Mouse (Mus musculus): ENCODE measurements around the gene Pde3b. TPM values are rescaled to one million over a fixed set of nuclear protein-coding genes. Genes with fewer than 3 reads are reported as not detected.

The Pde3b gene
- polyA plus RNA-seq, 1 experiment from 2014 or later: 5.0 TPM

DNA sequence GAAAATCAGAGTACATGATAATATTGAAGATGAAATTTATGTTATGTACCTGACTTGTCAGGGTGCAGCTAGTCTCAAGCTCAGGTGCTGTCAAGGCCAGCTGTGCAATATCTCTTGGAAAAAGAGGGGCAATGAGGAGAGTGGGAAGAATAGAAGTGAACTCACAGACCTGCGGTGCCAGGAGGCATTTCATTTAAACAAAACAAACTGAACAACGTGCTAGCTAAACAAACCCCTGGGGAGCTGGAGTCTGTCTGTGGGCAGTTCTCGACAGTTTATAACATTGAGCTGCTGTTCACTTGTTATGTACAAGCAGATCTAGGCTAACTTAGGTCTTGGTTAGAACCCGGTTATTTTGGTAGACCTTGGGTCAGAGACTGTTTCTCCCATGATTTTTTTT lies 5.8 kb downstream of the Pde3b start:
- 49% methylated on average over 4 of the region's 4 CpGs for WGBS (ENCODE audit: insufficient replicate concordance)
- TF ChIP-seq EP300 (IDR thresholded peaks at IDR 0.05; ENCODE audit: low read depth) (no peak), CTCF (IDR thresholded peaks at IDR 0.05; ENCODE audit: low read depth) (no peak)
- ATAC-seq (no peak), DNase-seq (no peak)
- no peaks in the 10 kb centered on the region for H3K27me3 ChIP-seq (ENCODE audit: insufficient read depth, low read length)
- H3K4me3 ChIP-seq (ENCODE audit: low read depth, low read length): no peak overlapping the region
- H3K4me1 ChIP-seq (ENCODE audit: insufficient read depth): peaks cover 8% of the 10 kb centered on the region; the same call in 1 of the 2 replicates
- H3K27ac ChIP-seq (ENCODE audit: low read depth): peak overlapping the region; percentile 16; the same call in 1 of the 2 replicates
- H3K4me2 ChIP-seq (ENCODE audit: low read depth, low read length): peak overlapping the region; percentile 23; the same call in 1 of the 2 replicates
- no peaks in the 10 kb centered on the region for H3K9me3 ChIP-seq (ENCODE audit: low read length)
- no peaks in the 10 kb centered on the region for H3K36me3 ChIP-seq (replicated peaks; ENCODE audit: insufficient read depth, low read length)
- no peak overlapping the region for H3K9ac ChIP-seq (replicated peaks)

DNA sequence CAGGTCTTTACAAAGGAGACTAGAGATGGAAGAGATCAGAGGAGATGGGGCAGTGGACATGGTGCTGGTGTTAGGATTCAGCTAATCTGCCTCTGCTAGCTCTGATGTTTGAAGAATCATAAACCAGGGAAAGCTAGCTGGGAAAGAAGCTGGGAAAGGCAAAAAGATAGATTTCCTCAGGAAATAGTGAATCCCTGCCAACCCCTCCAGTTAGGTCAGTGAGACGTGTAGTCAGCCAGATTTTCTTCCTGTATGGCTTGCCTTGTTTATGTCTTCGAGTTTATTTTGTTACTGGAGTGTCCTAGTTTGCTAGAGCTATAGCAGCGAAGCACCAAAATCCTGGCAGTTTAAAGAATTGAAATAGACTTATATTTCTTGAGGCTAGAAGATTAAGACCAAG lies 7.1 kb downstream of the Pde3b start:
- Histone ChIP-seq H3K36me3 (replicated peaks; ENCODE audit: insufficient read depth, low read length) (no peaks in the 10 kb centered on the region), H3K4me2 (ENCODE audit: low read depth, low read length) (no peak overlapping the region), H3K9ac (replicated peaks) (no peak overlapping the region), H3K27me3 (ENCODE audit: insufficient read depth, low read length) (no peaks in the 10 kb centered on the region), H3K9me3 (ENCODE audit: low read length) (no peaks in the 10 kb centered on the region), H3K4me3 (ENCODE audit: low read depth, low read length) (no peak overlapping the region), H3K27ac (ENCODE audit: low read depth) (no peak overlapping the region), H3K4me1 (ENCODE audit: insufficient read depth) (peaks cover 8% of the 10 kb centered on the region; the same call in 1 of the 2 replicates)
- ATAC-seq: no peak
- WGBS (ENCODE audit: insufficient replicate concordance): 67% methylated on average over 3 of the region's 3 CpGs
- TF ChIP-seq EP300 (IDR thresholded peaks at IDR 0.05; ENCODE audit: low read depth) (no peak), CTCF (IDR thresholded peaks at IDR 0.05; ENCODE audit: low read depth) (no peak)
- DNase-seq: no peak

DNA sequence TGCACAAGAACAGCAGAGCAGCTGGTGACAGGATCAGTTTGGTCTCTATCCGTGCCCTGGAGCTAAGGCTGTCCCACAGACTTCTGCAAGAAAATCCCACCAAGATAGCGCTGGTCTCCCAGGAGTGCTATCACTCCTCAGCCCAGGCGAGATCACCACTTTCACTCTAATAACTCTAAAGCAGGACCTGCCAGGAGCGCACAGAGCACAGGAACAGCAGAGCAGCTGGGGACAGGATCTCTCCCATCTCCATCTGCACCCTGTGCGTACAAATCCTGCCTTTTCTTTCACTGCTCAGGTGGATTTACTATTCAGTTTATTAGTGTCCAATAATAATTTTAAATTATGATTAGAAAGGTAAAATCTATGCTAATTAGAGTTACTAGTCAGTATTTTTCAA lies 14.7 kb downstream of the Pde3b start:
- DNase-seq (no peak), ATAC-seq (no peak)
- peaks cover 4% of the 10 kb centered on the region for H3K4me1 ChIP-seq (ENCODE audit: insufficient read depth)
- WGBS (ENCODE audit: insufficient replicate concordance): 79% methylated on average over 5 of the region's 5 CpGs
- H3K4me2 ChIP-seq (ENCODE audit: low read depth, low read length): no peak overlapping the region
- H3K27ac ChIP-seq (ENCODE audit: low read depth): no peak overlapping the region
- no peaks in the 10 kb centered on the region for H3K27me3 ChIP-seq (ENCODE audit: insufficient read depth, low read length)
- H3K9ac ChIP-seq (replicated peaks): no peak overlapping the region
- TF ChIP-seq EP300 (IDR thresholded peaks at IDR 0.05; ENCODE audit: low read depth) (no peak), CTCF (IDR thresholded peaks at IDR 0.05; ENCODE audit: low read depth) (no peak)
- H3K9me3 ChIP-seq (ENCODE audit: low read length): no peaks in the 10 kb centered on the region
- no peaks in the 10 kb centered on the region for H3K36me3 ChIP-seq (replicated peaks; ENCODE audit: insufficient read depth, low read length)
- no peak overlapping the region for H3K4me3 ChIP-seq (ENCODE audit: low read depth, low read length)

DNA sequence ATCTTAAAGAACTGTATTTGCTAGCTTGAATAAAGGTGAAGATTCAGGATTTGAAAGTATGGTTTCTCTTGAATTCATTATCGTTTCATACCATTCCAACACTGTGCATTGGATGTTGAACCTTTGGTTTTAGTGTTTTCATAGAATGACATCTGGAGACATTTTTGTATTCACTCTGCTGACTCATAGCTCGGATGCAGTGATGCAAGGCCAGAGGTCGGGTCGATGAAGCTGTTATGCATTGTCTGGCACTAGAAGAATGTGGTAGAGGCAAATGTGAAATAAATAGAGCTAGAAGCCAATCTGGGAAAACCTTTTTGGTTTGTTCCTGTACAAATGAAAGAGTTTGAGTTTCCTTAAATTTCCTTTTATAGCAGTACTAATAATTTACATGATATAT lies 16.9 kb downstream of the Pde3b start:
- peak; percentile 24 for DNase-seq
- H3K9ac ChIP-seq (replicated peaks): no peak overlapping the region
- 49% methylated on average over 4 of the region's 4 CpGs for WGBS (ENCODE audit: insufficient replicate concordance)

DNA sequence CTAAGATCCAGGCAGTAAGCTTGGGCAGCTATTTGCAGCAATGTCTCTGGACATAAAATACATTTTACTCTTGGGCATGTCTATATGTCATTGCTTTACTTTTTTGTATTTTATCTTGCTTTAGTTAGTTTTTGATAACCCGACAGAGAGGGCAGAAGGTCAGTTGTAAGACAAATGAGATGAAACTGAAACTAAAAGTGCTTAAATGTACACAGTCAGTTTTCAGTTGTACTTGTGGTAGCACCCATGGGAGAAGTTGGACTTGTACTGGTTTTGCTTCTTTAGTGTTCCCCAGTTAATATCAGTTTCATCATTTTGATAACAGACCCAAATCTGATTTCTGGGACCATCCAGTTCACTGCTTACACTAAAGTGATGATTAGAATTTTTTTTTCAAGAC lies 24.6 kb downstream of the Pde3b start:
- Histone ChIP-seq H3K27me3 (ENCODE audit: insufficient read depth, low read length) (no peaks in the 10 kb centered on the region), H3K4me3 (ENCODE audit: low read depth, low read length) (no peak overlapping the region), H3K4me1 (ENCODE audit: insufficient read depth) (no peaks in the 10 kb centered on the region), H3K9ac (replicated peaks) (no peak overlapping the region), H3K4me2 (ENCODE audit: low read depth, low read length) (peak overlapping the region; percentile 2; the same call in 1 of the 2 replicates), H3K36me3 (replicated peaks; ENCODE audit: insufficient read depth, low read length) (no peaks in the 10 kb centered on the region), H3K27ac (ENCODE audit: low read depth) (no peak overlapping the region), H3K9me3 (ENCODE audit: low read length) (no peaks in the 10 kb centered on the region)
- 3% methylated on average over 1 of the region's 1 CpGs for WGBS (ENCODE audit: insufficient replicate concordance)
- ATAC-seq (no peak), DNase-seq (no peak)
- TF ChIP-seq CTCF (IDR thresholded peaks at IDR 0.05; ENCODE audit: low read depth) (no peak), EP300 (IDR thresholded peaks at IDR 0.05; ENCODE audit: low read depth) (no peak)

More for the DNA sequence above, 16.9 kb downstream of the Pde3b start:
- peaks cover 4% of the 10 kb centered on the region for H3K4me1 ChIP-seq (ENCODE audit: insufficient read depth)
- H3K27ac ChIP-seq (ENCODE audit: low read depth): no peak overlapping the region; the same call in 1 of the 2 replicates
- TF ChIP-seq CTCF (IDR thresholded peaks at IDR 0.05; ENCODE audit: low read depth): no peak
- no peak overlapping the region for H3K4me3 ChIP-seq (ENCODE audit: low read depth, low read length)
- H3K9me3 ChIP-seq (ENCODE audit: low read length): no peaks in the 10 kb centered on the region
- no peaks in the 10 kb centered on the region for H3K36me3 ChIP-seq (replicated peaks; ENCODE audit: insufficient read depth, low read length)
- no peak overlapping the region for H3K4me2 ChIP-seq (ENCODE audit: low read depth, low read length)
- no peak; the same call in 1 of the 2 replicates for ATAC-seq
- no peaks in the 10 kb centered on the region for H3K27me3 ChIP-seq (ENCODE audit: insufficient read depth, low read length)

DNA sequence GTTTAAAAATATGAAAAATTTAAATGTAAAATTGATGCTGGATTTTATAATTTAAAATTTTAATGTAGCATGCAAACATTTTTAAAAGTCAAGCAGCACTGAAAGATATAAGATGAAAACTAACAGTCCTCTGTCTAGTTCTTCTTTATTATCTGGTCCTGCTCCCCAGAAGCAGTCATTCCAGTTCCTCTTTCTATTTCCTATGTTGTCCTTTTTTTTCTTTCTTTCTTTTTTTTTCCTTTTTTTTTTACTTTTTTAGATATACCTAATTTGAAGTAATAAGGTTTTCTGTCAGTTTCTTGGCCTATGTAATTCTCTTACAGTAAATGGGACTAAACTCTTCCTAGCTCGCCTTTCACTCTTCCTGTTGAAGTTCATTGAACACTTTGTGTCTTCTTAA lies 25.4 kb downstream of the Pde3b start:
- H3K4me3 ChIP-seq (ENCODE audit: low read depth, low read length): no peak overlapping the region
- ATAC-seq: no peak
- H3K4me2 ChIP-seq (ENCODE audit: low read depth, low read length): no peak overlapping the region
- no peaks in the 10 kb centered on the region for H3K4me1 ChIP-seq (ENCODE audit: insufficient read depth)
- H3K9ac ChIP-seq (replicated peaks): no peak overlapping the region
- H3K27ac ChIP-seq (ENCODE audit: low read depth): no peak overlapping the region
- H3K27me3 ChIP-seq (ENCODE audit: insufficient read depth, low read length): no peaks in the 10 kb centered on the region
- H3K36me3 ChIP-seq (replicated peaks; ENCODE audit: insufficient read depth, low read length): no peaks in the 10 kb centered on the region
- no peak for TF ChIP-seq CTCF (IDR thresholded peaks at IDR 0.05; ENCODE audit: low read depth)
- no peak for TF ChIP-seq EP300 (IDR thresholded peaks at IDR 0.05; ENCODE audit: low read depth)
- DNase-seq: no peak
- H3K9me3 ChIP-seq (ENCODE audit: low read length): no peaks in the 10 kb centered on the region
- WGBS (ENCODE audit: insufficient replicate concordance): 73% methylated on average over 1 of the region's 1 CpGs
